Mouse (Mus musculus) retina, postnatal 1 day (tissue): ENCODE results near the gene Rpl6.
"Not testable (repeated sequence)": the region's sequence is repeated elsewhere in the genome, so short reads cannot be mapped to it uniquely, and the experiment has no call there.

ENCODE experiments used
- DNase-seq: peaks from one replicate; pipeline ENCODE4 v3.0.0-alpha.2; 2012

Gene Rpl6

GRCm38 (mm10) chr5:121226406-121226805 lies 22.1 kb downstream of the Rpl6 start:
- no peak for DNase-seq

GRCm38 (mm10) chr5:121226845-121227244 lies 22.6 kb downstream of the Rpl6 start:
- no peak for DNase-seq

- not testable (repeated sequence) for DNase-seq
Measured at GRCm38 (mm10) chr5:121227330-121227729, 23.0 kb downstream of the Rpl6 start.

GRCm38 (mm10) chr5:121229182-121229581 lies 24.9 kb downstream of the Rpl6 start:
- DNase-seq, result no peak

GRCm38 (mm10) chr5:121230811-121231210 lies 26.5 kb downstream of the Rpl6 start:
- no peak for DNase-seq

GRCm38 (mm10) chr5:121232789-121233188 lies 28.5 kb downstream of the Rpl6 start:
- no peak for DNase-seq

GRCm38 (mm10) chr5:121233726-121234125 lies 29.4 kb downstream of the Rpl6 start:
- no peak for DNase-seq

- DNase-seq, result no peak
Measured at GRCm38 (mm10) chr5:121236171-121236570, 31.9 kb downstream of the Rpl6 start.

- DNase-seq, result no peak
Measured at GRCm38 (mm10) chr5:121238208-121238607, 33.9 kb downstream of the Rpl6 start.

- DNase-seq, result no peak
Measured at GRCm38 (mm10) chr5:121239846-121240245, 35.6 kb downstream of the Rpl6 start.

GRCm38 (mm10) chr5:121241182-121241581 lies 36.9 kb downstream of the Rpl6 start:
- no peak for DNase-seq

- no peak for DNase-seq
Measured at GRCm38 (mm10) chr5:121242261-121242660, 38.0 kb downstream of the Rpl6 start.

- DNase-seq, result no peak
Measured at GRCm38 (mm10) chr5:121242701-121243100, 38.4 kb downstream of the Rpl6 start.

- no peak for DNase-seq
Measured at GRCm38 (mm10) chr5:121243676-121244364, 39.5 kb downstream of the Rpl6 start.

GRCm38 (mm10) chr5:121244365-121244731 lies 40.1 kb downstream of the Rpl6 start:
- DNase-seq, result no peak

GRCm38 (mm10) chr5:121245201-121245600 lies 40.9 kb downstream of the Rpl6 start:
- no peak for DNase-seq

GRCm38 (mm10) chr5:121248766-121249394 lies 44.6 kb downstream of the Rpl6 start:
- DNase-seq, result no peak

GRCm38 (mm10) chr5:121249693-121250092 lies 45.4 kb downstream of the Rpl6 start:
- no peak for DNase-seq

GRCm38 (mm10) chr5:121251813-121252212 lies 47.5 kb downstream of the Rpl6 start:
- no peak for DNase-seq

GRCm38 (mm10) chr5:121253816-121254497 lies 49.7 kb downstream of the Rpl6 start:
- DNase-seq, result no peak

GRCm38 (mm10) chr5:121254977-121255376 lies 50.7 kb downstream of the Rpl6 start:
- DNase-seq, result no peak
